Mouse (Mus musculus) MEL (cell line): ENCODE results near the gene Tatdn2. TPM values are rescaled to one million over a fixed set of nuclear protein-coding genes. Genes with fewer than 3 reads are reported as not detected.

Experiments used
- DNase-seq: peaks from one replicate; pipeline ENCODE4 v3.0.0; 2011; ENCODE audit warnings: low read depth, low spot score
- H3K27ac ChIP-seq: 2 replicates; pipeline ENCODE4 v1.5.1; 2012; ENCODE audit warnings: low read depth, mild to moderate bottlenecking, control low read depth, low read length, moderate library complexity; ENCODE audit not compliant: control insufficient read depth
- H3K27me3 ChIP-seq, 2 experiments: fragments of 150-350 bp in 1 of 2; sonication (generic) in 1 of 2; 2 replicates each; pipeline ENCODE4 v1.6.1; 2012; ENCODE audit warnings: low read length in 2 of 2, mild to moderate bottlenecking in 2 of 2, improper control_type of control experiment in 1 of 2, moderate library complexity in 1 of 2; ENCODE audit not compliant: insufficient read depth in 2 of 2, control insufficient read depth in 1 of 2
- H3K36me3 ChIP-seq, 2 experiments: 2 replicates each; pipeline ENCODE4 v1.6.1; 2012 to 2014; ENCODE audit warnings: low read length in 2 of 2, improper control_type of control experiment in 1 of 2, inconsistent platforms in 1 of 2, mild to moderate bottlenecking in 1 of 2; ENCODE audit not compliant: insufficient read depth in 2 of 2, control insufficient read depth in 1 of 2
- H3K4me1 ChIP-seq, 2 experiments: fragments of 150-350 bp in 1 of 2; sonication (generic) in 1 of 2; 2 replicates each; pipeline ENCODE4 v1.6.1; 2012; ENCODE audit warnings: low read length in 2 of 2, improper control_type of control experiment in 1 of 2, mild to moderate bottlenecking in 1 of 2; ENCODE audit not compliant: insufficient read depth in 2 of 2, control insufficient read depth in 1 of 2
- H3K4me3 ChIP-seq, 2 experiments: fragments of 150-350 bp in 1 of 2; sonication (generic) in 1 of 2; 2 replicates each; pipeline ENCODE4 v1.5.1; 2012; ENCODE audit warnings: low read depth in 2 of 2, low read length in 2 of 2, mild to moderate bottlenecking in 2 of 2, moderate library complexity in 2 of 2, control low read depth in 1 of 2, improper control_type of control experiment in 1 of 2; ENCODE audit not compliant: control insufficient read depth in 1 of 2, insufficient read depth in 1 of 2
- H3K79me2 ChIP-seq: 2 replicates; pipeline ENCODE4 v1.6.1; 2012; ENCODE audit warnings: mild to moderate bottlenecking, low read length, moderate library complexity; ENCODE audit not compliant: control insufficient read depth, poor library complexity, insufficient read depth
- H3K9ac ChIP-seq: 2 replicates; pipeline ENCODE4 v1.6.1; 2012; ENCODE audit warnings: low read depth, mild to moderate bottlenecking, control low read depth, low read length, moderate library complexity; ENCODE audit not compliant: control insufficient read depth, poor library complexity, severe bottlenecking
- H3K9me3 ChIP-seq: fragments of 150-350 bp; sonication (generic); replicated peaks from 2 replicates; pipeline ENCODE4 v1.6.1; 2012; ENCODE audit warnings: mild to moderate bottlenecking, low read length, improper control_type of control experiment, moderate library complexity; ENCODE audit not compliant: insufficient read depth
- BHLHE40 ChIP-seq: IDR thresholded peaks from 2 replicates; pipeline ENCODE4 v1.6.1; 2012; ENCODE audit warnings: low read depth, mild to moderate bottlenecking, inconsistent platforms, low read length, improper control_type of control experiment, borderline replicate concordance
- CHD1 ChIP-seq: IDR thresholded peaks from 2 replicates; pipeline ENCODE4 v1.6.1; 2012; ENCODE audit warnings: low read depth, mild to moderate bottlenecking, inconsistent platforms, low read length, improper control_type of control experiment
- ELF1 ChIP-seq: IDR thresholded peaks from 2 replicates; pipeline ENCODE4 v1.6.1; 2014; ENCODE audit warnings: low read depth, mild to moderate bottlenecking, inconsistent platforms, low read length, improper control_type of control experiment, moderate library complexity
- EP300 ChIP-seq, 2 experiments: IDR thresholded peaks; 2 replicates each; pipeline ENCODE4 v1.6.1; 2011; ENCODE audit warnings: improper control_type of control experiment in 2 of 2, low read length in 2 of 2, low read depth in 1 of 2, mild to moderate bottlenecking in 1 of 2
- ETS1 ChIP-seq: IDR thresholded peaks from 2 replicates; pipeline ENCODE4 v1.6.1; 2012; ENCODE audit warnings: low read depth, mild to moderate bottlenecking, inconsistent platforms, low read length, improper control_type of control experiment, moderate library complexity
- GATA1 ChIP-seq: IDR thresholded peaks from 2 replicates; pipeline ENCODE4 v1.6.1; 2011; ENCODE audit warnings: low read depth, low read length, improper control_type of control experiment
- KAT2A ChIP-seq: conservative IDR thresholded peaks from 2 replicates; pipeline ENCODE4 v1.6.1; 2012; ENCODE audit warnings: low read depth, low read length, improper control_type of control experiment, inconsistent platforms
- MAFK ChIP-seq: IDR thresholded peaks from 2 replicates; pipeline ENCODE4 v1.6.1; 2011; ENCODE audit warnings: low read depth, mild to moderate bottlenecking, low read length, improper control_type of control experiment, borderline replicate concordance
- MEF2A ChIP-seq: IDR thresholded peaks from 2 replicates; pipeline ENCODE4 v1.6.1; 2014; ENCODE audit warnings: low read depth, mild to moderate bottlenecking, inconsistent platforms, low read length, improper control_type of control experiment; ENCODE audit not compliant: poor library complexity, insufficient replicate concordance, severe bottlenecking; ENCODE audit errors: extremely low read depth
- MXI1 ChIP-seq: IDR thresholded peaks from 2 replicates; pipeline ENCODE4 v1.6.1; 2011; ENCODE audit warnings: mild to moderate bottlenecking, low read depth, low read length, improper control_type of control experiment
- MYB ChIP-seq: IDR thresholded peaks from 2 replicates; pipeline ENCODE4 v1.6.1; 2011; ENCODE audit warnings: mild to moderate bottlenecking, low read depth, low read length, improper control_type of control experiment
- NELFE ChIP-seq: IDR thresholded peaks from 2 replicates; pipeline ENCODE4 v1.6.1; 2011; ENCODE audit warnings: low read depth, low read length, improper control_type of control experiment
- NRF1 ChIP-seq: IDR thresholded peaks from 2 replicates; pipeline ENCODE4 v1.6.1; 2014; ENCODE audit warnings: low read depth, mild to moderate bottlenecking, inconsistent platforms, low read length, improper control_type of control experiment, moderate library complexity; ENCODE audit not compliant: poor library complexity, insufficient read depth, severe bottlenecking
- RAD21 ChIP-seq: IDR thresholded peaks from 2 replicates; pipeline ENCODE4 v1.6.1; 2011; ENCODE audit warnings: mild to moderate bottlenecking, low read depth, low read length, improper control_type of control experiment
- SIN3A ChIP-seq: IDR thresholded peaks from 2 replicates; pipeline ENCODE4 v1.6.1; 2012; ENCODE audit warnings: low read length, improper control_type of control experiment, inconsistent platforms
- TBP ChIP-seq: IDR thresholded peaks from 2 replicates; pipeline ENCODE4 v1.8.0; 2011; ENCODE audit warnings: low read depth, low read length, improper control_type of control experiment
- UBTF ChIP-seq: IDR thresholded peaks from 2 replicates; pipeline ENCODE4 v1.6.1; 2012; ENCODE audit warnings: low read depth, mild to moderate bottlenecking, inconsistent platforms, low read length, improper control_type of control experiment, moderate library complexity, borderline replicate concordance; ENCODE audit not compliant: insufficient read depth
- USF1 ChIP-seq: IDR thresholded peaks from 2 replicates; pipeline ENCODE4 v1.6.1; 2014; ENCODE audit warnings: low read depth, mild to moderate bottlenecking, inconsistent platforms, low read length, improper control_type of control experiment, moderate library complexity
- USF2 ChIP-seq, 2 experiments: IDR thresholded peaks; 2 replicates each; pipeline ENCODE4 v1.6.1; 2011 to 2012; ENCODE audit warnings: improper control_type of control experiment in 2 of 2, low read length in 2 of 2, borderline replicate concordance in 1 of 2, inconsistent platforms in 1 of 2, low read depth in 1 of 2, mild to moderate bottlenecking in 1 of 2; ENCODE audit not compliant: insufficient read depth in 1 of 2
- ZC3H11A ChIP-seq: IDR thresholded peaks from 2 replicates; pipeline ENCODE4 v1.6.1; 2012; ENCODE audit warnings: low read depth, mild to moderate bottlenecking, inconsistent platforms, low read length, improper control_type of control experiment
- ZKSCAN1 ChIP-seq: IDR thresholded peaks from 2 replicates; pipeline ENCODE4 v1.6.1; 2012; ENCODE audit warnings: low read depth, mild to moderate bottlenecking, inconsistent platforms, low read length, improper control_type of control experiment, moderate library complexity
- ZMIZ1 ChIP-seq: IDR thresholded peaks from 2 replicates; pipeline ENCODE4 v1.6.1; 2012; ENCODE audit warnings: low read depth, mild to moderate bottlenecking, inconsistent platforms, low read length, improper control_type of control experiment, moderate library complexity
- ZNF384 ChIP-seq: IDR thresholded peaks from 2 replicates; pipeline ENCODE4 v1.6.1; 2012; ENCODE audit warnings: low read depth, mild to moderate bottlenecking, inconsistent platforms, low read length, improper control_type of control experiment
- polyA plus RNA-seq, 2 experiments: library from polyadenylated mRNA; stranded (reverse) in 1 of 2; unstranded in 1 of 2; fragments of >175 nt in 1 of 2; fragments of >200 nt in 1 of 2; gene quantifications; 2 replicates each; pipeline versions ENCODE4 v1.2.1 to v1.2.4; 2012; ENCODE audit warnings: low replicate concordance in 2 of 2, low read depth in 1 of 2; ENCODE audit not compliant: insufficient read length in 2 of 2, insufficient read depth in 1 of 2, missing spikeins in 1 of 2
- total RNA-seq: library from RNA; depleted of rRNA; stranded (reverse); fragments of 300-350 nt; gene quantifications from 2 replicates; pipeline ENCODE4 v1.2.3, GENCODE M21; 2012

Tatdn2 gene
- total and polyA plus RNA-seq, 3 experiments, result 102 to 136 (median 121) TPM

DNA sequence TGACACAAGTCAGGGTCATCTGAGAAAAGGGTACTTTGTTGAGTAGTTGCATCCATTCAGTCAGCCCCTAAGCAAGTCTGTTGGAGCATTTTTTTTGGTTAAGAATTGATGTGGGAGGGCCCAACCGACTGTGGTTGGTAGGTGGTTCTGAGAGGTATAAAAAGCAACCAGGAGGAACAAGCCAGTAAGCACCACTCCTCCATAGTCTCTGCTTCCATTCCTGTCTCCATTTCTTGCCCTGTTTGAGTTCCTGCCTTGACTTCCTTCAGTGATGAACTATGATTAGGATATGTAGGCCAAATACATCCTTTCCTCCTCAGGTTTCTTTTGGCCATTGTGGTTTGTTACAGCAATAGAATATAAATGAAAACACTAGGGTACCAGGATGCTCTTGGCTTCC is 46.3 kb downstream of the Tatdn2 start:
- DNase-seq, result no peak
- no peaks in the 10 kb centered on the region for H3K9me3 ChIP-seq
- H3K79me2 ChIP-seq, result peaks cover 22% of the 10 kb centered on the region
- no peak overlapping the region for H3K27ac ChIP-seq
- no peak overlapping the region for H3K9ac ChIP-seq
- H3K36me3 ChIP-seq, result peaks cover 2 to 7% of the 10 kb centered on the region in 2 experiments; a peak in 2 of 4 replicates
- H3K4me1 ChIP-seq, result peaks cover 0 to 9% of the 10 kb centered on the region in 2 experiments; a peak in 3 of 4 replicates
- H3K4me3 ChIP-seq, result no peak overlapping the region
- TF ChIP-seq MYB, result no peak
- TF ChIP-seq MAFK, result no peak
- TF ChIP-seq MEF2A, result no peak
- no peak for TF ChIP-seq USF1
- no peak for TF ChIP-seq BHLHE40
- no peak for TF ChIP-seq TBP
- TF ChIP-seq ZNF384, result no peak
- TF ChIP-seq ETS1, result no peak
- TF ChIP-seq ELF1, result no peak
- no peak for TF ChIP-seq KAT2A
- no peak for TF ChIP-seq EP300 (IDR thresholded peaks at IDR 0.05; ENCODE audit: low read depth in 1 of 2, low read length in 2 of 2)
- TF ChIP-seq MXI1, result no peak
- TF ChIP-seq UBTF, result no peak
- TF ChIP-seq NELFE, result no peak
- H3K27me3 ChIP-seq, result peaks cover 6 to 8% of the 10 kb centered on the region in 2 experiments

DNA sequence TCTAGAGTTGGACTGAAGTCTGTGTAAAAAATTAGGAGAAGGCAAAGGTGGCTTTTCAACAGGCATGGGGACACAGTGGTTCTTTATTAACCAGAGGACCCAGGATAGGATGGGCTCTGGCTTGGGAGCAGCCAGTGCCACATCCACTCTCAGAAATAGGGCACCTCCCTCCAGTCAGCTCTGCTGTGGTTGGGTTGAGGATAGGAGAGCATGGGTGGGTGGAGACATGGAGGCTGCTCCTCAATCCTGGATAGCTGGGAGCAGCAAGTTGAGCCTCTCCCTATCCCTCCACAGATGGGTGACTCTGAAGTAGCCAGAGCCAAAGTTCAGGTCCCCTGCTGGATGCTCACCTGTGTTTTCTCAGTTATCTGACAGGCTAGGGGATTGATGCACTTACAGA is 48.3 kb downstream of the Tatdn2 start:
- Histone ChIP-seq H3K79me2 (peaks cover 4% of the 10 kb centered on the region), H3K9ac (no peak overlapping the region), H3K4me3 (no peak overlapping the region), H3K27me3 (peaks cover 6 to 9% of the 10 kb centered on the region in 2 experiments), H3K9me3 (no peaks in the 10 kb centered on the region), H3K27ac (no peak overlapping the region), H3K4me1 (no peaks in the 10 kb centered on the region), H3K36me3 (no peaks in the 10 kb centered on the region)
- TF ChIP-seq USF2 (IDR thresholded peaks at IDR 0.05; ENCODE audit: borderline replicate concordance in 1 of 2, insufficient read depth in 1 of 2, low read depth in 1 of 2, low read length in 2 of 2) (no peak), SIN3A (no peak), GATA1 (no peak), RAD21 (no peak), TBP (no peak), MAFK (no peak), BHLHE40 (no peak), NRF1 (no peak), CHD1 (no peak), ZC3H11A (no peak), ZMIZ1 (no peak), ZKSCAN1 (no peak), NELFE (no peak)
- TF ChIP-seq, all 39 proteins: peak for 0
- no peak for DNase-seq
